Mouse (Mus musculus): Measurements from ENCODE around the gene Zfp772. TPM values are rescaled to one million over a fixed set of nuclear protein-coding genes. Genes with fewer than 3 reads are reported as not detected.

Gene Zfp772
- polyA plus RNA-seq, 1 experiment from 2014 or later = 8.0 TPM

Other genes with a start within 250 kb of the Zfp772 start
- not detected in 2 replicates for gene Aurkc, start 214.7 kb downstream of the Zfp772 start, polyA plus RNA-seq (2015; fragmentation: Nextera tagmentation; extraction: Ambion mirVana)
- 13.8 and 16.4 TPM in 2 replicates for gene Zfp954, start 88.5 kb downstream of the Zfp772 start, polyA plus RNA-seq (2015; fragmentation: Nextera tagmentation; extraction: Ambion mirVana)
- 1.7 and 2.0 TPM in 2 replicates for gene Zfp773, start 73.2 kb downstream of the Zfp772 start, polyA plus RNA-seq (2015; fragmentation: Nextera tagmentation; extraction: Ambion mirVana)
- 2.9 and 3.2 TPM in 2 replicates for gene Zfp418, start 38.7 kb downstream of the Zfp772 start, polyA plus RNA-seq (2015; fragmentation: Nextera tagmentation; extraction: Ambion mirVana)
- gene Vmn2r29, start 37.3 kb upstream of the Zfp772 start, polyA plus RNA-seq (2015; fragmentation: Nextera tagmentation; extraction: Ambion mirVana) = 0.40 and 0.58 TPM in 2 replicates
- gene Gm45844, start 68.3 kb upstream of the Zfp772 start, polyA plus RNA-seq (2015; fragmentation: Nextera tagmentation; extraction: Ambion mirVana) = 2.9 TPM in 2 replicates
- gene Clcn4, start 90.9 kb upstream of the Zfp772 start, polyA plus RNA-seq (2015; fragmentation: Nextera tagmentation; extraction: Ambion mirVana) = 50.2 and 51.0 TPM in 2 replicates
- gene Vmn2r30, start 127.6 kb upstream of the Zfp772 start, polyA plus RNA-seq (2015; fragmentation: Nextera tagmentation; extraction: Ambion mirVana) = not detected in 2 replicates
- not detected in 2 replicates for gene Gm45783, start 164.6 kb upstream of the Zfp772 start, polyA plus RNA-seq (2015; fragmentation: Nextera tagmentation; extraction: Ambion mirVana)
- gene Vmn2r31, start 189.7 kb upstream of the Zfp772 start, polyA plus RNA-seq (2015; fragmentation: Nextera tagmentation; extraction: Ambion mirVana) = not detected in 2 replicates

Measured in lung, embryonic 16.5 days (tissue).